Mouse (Mus musculus) left cerebral cortex, adult 2 months (tissue): Measurements from ENCODE around the gene Hus1. TPM values are rescaled to one million over a fixed set of nuclear protein-coding genes. Genes with fewer than 3 reads are reported as not detected.

ENCODE experiments used
- DNase-seq, 2 experiments: peaks; one replicate each; pipeline ENCODE4 v3.0.0; 2021 to 2022; ENCODE audit warnings: low spot score in 2 of 2, mixed read lengths in 1 of 2; ENCODE audit errors: extremely low spot score in 1 of 2
- H3K27ac ChIP-seq: fragments of 200-600 bp; 2 replicates; pipeline ENCODE4 v1.8.1; 2022
- H3K4me3 ChIP-seq: fragments of 200-600 bp; 2 replicates; pipeline ENCODE4 v1.8.1; 2022
- CTCF ChIP-seq: fragments of 200-600 bp; IDR thresholded peaks from 2 replicates; pipeline ENCODE4 v1.8.1; 2022; ENCODE audit warnings: antibody characterized with exemption, mild to moderate bottlenecking, moderate library complexity
- intact Hi-C: fragments of 180-260 bp; cut with DNase I; formaldehyde crosslinking; loops from one replicate; pipeline ENCODE4 v1.15.1; 2025
- total RNA-seq, 2 experiments: library from RNA; stranded (reverse); gene quantifications; 2 replicates each; pipeline ENCODE4 v1.2.3; 2021

Hus1 gene
- total RNA-seq, 2 experiments from 2014 or later = 11.5 to 13.0 TPM

DNA sequence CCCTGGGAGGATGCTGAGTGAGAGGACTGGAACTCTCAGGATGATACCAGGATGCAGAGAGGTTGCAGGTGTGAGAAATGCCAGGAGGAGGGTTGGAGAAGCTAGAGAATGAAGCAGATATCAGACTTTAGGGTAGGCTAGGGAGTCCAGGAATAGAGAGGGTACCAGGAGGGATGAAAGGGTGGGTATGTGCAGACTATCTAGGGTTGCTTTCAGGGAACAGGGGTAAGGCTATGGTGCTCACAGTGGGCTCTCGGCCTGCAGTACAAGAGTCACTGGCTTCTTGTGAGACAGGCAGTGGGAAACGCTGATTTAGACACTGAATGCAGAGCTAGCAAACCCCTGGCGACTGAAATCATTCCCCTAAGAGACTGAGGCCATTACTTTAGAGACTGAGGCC lies 37.8 kb downstream of the Hus1 start, which contains the start of gene Pkd1l1:
Gene Pkd1l1, minus strand, starts transcription at position 101 of the 400 bp plus-strand sequence.
- no peak for TF ChIP-seq CTCF
- DNase-seq = no peak
- no peak within 1 kb of the TSS for H3K27ac ChIP-seq
- intact Hi-C loops = no loop called here
- H3K4me3 ChIP-seq = no peak within 1 kb of the TSS

DNA sequence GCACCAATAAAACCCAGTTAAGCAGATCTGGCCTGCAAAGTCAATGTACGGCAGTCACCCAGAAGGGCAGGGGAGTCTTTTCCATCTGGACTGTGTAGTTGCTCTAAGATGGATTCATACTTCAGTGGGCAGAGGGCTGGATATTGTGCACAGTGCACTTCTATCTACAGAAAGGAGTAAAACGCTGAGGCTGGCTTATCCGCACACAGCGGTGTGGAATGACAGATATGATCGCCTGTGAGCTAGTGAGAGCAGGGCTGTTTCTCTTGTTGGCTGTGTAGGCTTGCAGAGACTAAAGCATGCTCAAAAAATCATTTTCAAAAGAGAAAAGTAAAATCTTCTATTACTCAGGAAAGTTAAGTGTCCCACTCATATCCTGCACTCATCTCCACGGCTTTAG lies 38.9 kb downstream of the Hus1 start:
- intact Hi-C loops = no loop called here
- Histone ChIP-seq H3K27ac (no peak overlapping the region), H3K4me3 (no peak overlapping the region)
- no peak for DNase-seq
- no peak for TF ChIP-seq CTCF

DNA sequence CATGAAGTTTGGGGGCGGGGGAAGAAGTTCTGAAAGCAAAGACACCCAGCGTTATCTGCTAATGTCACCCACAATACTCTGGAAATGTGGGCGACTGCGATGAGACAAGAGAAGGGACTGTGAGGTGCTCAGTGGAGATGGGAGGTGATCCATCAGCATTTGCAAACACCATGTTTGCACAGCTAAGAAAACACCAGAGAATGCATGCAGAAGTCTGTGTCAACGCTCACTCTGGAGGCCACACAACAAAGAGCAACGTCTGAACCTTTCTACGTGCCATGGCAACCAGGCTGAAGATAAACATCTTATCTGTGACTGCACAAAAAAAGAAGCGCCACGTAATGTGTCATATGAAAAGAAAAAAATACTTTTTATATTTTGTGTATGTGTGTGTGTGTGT lies 40.5 kb downstream of the Hus1 start:
- no peak overlapping the region for H3K27ac ChIP-seq
- no peak for DNase-seq
- TF ChIP-seq CTCF = no peak
- no peak overlapping the region for H3K4me3 ChIP-seq
- intact Hi-C loops = no loop called here

DNA sequence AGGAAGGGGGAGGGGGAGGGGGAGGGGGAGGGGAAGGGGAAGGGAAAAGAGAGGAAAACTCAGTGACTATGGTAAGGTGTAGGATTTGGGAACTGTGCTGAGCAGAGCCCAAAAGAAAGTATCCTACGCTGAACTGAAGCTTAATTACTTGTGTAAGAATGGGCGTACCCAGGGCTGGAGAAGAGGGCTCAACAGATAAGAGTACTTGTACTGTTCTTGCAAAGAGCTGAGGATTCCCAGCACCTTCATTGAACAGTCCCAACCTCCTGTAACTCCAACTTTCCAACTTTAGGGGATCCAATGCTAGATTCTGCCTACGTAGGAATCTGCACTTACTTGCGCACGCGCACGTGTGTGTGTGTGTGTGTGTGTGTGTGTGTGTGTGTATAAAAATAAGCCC lies 42.9 kb downstream of the Hus1 start:
- no peak for TF ChIP-seq CTCF
- DNase-seq = no peak
- no peak overlapping the region for H3K4me3 ChIP-seq
- no peak overlapping the region for H3K27ac ChIP-seq
- intact Hi-C loops = no loop called here

DNA sequence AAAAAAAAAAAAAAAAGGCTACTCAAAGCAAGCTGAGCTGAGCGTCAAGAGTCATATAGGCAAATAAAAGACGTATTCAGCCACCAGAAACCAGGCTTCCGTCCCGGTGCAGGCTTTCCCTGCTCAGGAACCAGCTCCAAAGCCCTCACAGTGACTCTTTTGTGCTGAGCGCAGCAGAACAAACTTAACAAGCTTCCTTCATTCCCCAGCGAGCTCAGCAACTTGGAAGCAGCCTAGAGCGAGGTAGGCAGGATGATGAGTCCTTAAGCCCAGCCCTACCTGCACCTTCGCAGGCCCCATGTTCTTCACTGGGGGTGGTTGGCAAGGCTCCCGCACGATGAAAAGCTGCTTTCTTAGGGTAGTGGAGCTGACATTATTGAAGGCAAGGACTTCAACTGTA lies 52.4 kb downstream of the Hus1 start:
- DNase-seq = peak; percentile 15 to 31
- Histone ChIP-seq H3K27ac (no peak overlapping the region; the same call in 1 of the 2 replicates), H3K4me3 (no peak overlapping the region)
- intact Hi-C loops = loop anchor here (5.0 kb wide), 1 partner anchor 291 kb away; no protein-coding TSS in a partner anchor
- TF ChIP-seq CTCF = no peak

DNA sequence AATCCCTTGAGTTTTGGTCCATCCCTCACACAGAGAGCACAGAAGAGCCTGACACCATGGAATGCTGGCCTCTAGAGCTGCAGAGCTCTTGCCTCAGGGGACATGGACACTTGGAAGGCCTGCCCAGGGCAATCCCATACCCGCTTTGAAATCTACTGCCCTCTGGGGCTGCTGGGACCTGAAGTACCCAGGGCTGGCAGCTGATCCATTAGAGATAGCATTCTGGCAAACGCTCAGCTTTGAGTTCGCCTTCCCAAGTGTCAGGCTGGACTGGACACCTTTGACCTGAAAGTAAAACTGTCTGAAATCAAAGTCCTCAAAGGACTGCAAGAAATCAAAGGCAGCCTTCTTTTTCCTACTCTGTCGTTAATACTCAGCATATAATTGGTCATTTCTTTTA lies 52.9 kb downstream of the Hus1 start:
- intact Hi-C loops = loop anchor here (5.0 kb wide), 1 partner anchor 291 kb away; no protein-coding TSS in a partner anchor
- Histone ChIP-seq H3K27ac (peak overlapping the region; percentile 61; the same call in 1 of the 2 replicates), H3K4me3 (no peak overlapping the region)
- DNase-seq = no peak
- no peak for TF ChIP-seq CTCF

DNA sequence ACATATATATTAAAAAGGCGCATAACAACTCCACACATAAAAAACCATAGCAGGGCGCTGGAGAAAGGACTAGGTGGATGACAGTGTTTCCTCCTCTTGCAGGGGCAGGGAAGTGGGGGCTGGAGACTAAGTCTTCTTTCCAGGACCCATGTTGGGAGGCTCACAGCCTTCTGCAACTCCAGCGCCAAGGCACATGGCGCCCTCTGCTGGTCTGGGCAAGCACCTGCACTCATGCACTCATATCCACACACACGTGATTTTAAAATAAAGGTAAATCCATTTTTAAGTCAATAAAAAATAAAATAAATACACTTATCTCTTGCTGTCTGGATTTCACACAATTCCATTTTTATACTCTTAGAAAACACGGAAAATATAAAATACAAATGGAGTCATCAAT lies 54.0 kb downstream of the Hus1 start:
- intact Hi-C loops = loop anchor here (5.0 kb wide), 1 partner anchor 290 kb away; no protein-coding TSS in a partner anchor
- H3K27ac ChIP-seq = no peak overlapping the region
- DNase-seq = no peak
- TF ChIP-seq CTCF = peak; percentile 51
- no peak overlapping the region for H3K4me3 ChIP-seq

DNA sequence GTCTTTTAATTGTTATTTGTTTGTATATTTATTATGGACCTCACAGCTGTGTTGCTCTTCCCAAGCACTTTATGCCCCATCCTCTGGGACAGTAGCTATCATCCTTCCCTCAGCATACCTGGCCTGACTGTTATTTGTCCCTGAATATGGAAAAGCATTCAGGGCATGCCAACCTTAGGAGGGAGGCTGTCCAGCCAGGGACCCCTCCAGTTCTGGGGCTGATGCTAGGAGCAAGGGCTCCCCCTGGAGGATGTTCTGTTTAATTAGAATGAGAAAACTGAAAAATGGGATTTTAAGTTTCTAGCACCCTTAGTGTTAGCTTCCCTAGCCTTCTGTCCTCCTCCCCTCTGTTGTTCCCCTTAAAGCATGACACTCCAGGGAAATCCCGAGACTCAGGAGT lies 55.3 kb downstream of the Hus1 start:
- peak; percentile 65 for TF ChIP-seq CTCF
- DNase-seq = peak; percentile 14 to 31
- H3K27ac ChIP-seq = no peak overlapping the region
- H3K4me3 ChIP-seq = no peak overlapping the region
- intact Hi-C loops = loop anchor here (1.0 to 5.0 kb wide), 3 partner anchors 288 to 531 kb away; no protein-coding TSS in a partner anchor

DNA sequence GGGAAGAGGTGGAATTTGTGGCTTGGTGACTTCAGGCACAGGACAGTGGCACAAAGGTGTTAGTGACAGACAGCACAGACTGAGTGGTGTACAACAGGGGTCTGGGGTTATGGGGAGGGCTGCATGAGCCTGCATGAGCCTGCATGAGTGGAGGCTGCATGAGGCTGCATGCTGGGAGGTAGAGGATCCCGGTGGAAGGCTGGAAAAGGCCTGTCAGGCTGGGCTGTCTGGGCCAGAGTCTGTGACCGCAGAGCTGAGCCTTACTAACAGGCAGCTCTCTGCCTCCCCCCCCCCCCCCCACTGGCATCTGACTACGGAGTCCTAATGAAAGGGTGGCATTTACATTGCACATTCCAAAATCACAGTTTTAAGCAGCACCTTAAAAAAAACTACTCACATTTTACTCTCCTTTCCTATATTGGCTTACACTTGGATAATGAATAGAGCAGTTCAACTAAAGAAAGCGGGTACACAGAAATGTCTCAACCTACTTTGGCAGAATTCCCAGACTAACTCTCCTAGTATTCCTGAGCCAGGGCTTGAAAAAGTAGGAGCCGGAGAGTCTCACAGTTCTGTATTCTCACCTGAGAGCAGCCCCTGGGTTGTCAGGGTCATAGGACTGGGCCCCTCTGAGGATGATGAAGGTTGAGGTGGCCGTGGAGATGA lies 61.1 kb downstream of the Hus1 start:
- intact Hi-C loops = loop anchor here (5.0 kb wide), 1 partner anchor 88 kb away; no protein-coding TSS in a partner anchor
- DNase-seq = no peak
- TF ChIP-seq CTCF = no peak
- no peak overlapping the region for H3K4me3 ChIP-seq
- H3K27ac ChIP-seq = no peak overlapping the region

DNA sequence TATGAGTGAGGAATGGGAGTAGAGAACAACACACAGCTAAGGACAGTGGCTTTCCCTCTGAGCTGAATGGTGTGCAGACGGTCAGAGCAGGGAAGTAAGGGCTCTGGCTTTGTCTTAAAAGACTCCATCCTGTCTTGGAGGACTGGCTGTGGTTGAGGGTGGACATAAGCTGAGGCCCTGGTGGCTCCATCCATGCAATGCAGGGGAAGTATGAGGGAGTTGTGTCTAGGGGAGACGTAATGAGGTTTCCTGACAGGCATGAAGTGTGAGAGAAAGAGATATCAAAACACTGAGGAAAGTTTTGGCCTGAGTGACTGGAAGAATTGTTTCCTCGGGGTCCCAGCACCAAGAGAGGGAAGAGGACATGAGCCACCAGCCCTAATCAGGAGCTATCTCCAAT lies 62.1 kb downstream of the Hus1 start:
- H3K27ac ChIP-seq = no peak overlapping the region
- no peak for TF ChIP-seq CTCF
- H3K4me3 ChIP-seq = no peak overlapping the region
- DNase-seq = no peak
- intact Hi-C loops = no loop called here

DNA sequence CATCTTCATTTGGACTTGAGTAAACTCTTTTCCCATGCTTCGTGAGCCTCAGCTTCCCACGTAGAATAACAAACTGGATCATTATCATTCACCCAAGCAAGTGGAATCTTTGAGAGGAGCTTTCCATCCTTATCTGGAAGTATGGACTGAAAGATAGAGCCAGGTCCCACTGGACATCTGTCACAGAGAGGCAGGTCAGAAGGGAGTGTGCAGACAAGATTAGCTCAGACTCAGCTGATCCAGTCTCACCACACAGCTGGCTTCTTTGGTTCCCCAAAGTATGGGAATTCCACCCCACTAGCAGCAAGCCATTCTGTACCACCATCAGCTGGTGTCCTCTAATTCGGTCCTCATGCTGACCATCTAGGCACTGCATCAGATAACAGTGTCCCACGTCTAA lies 66.9 kb downstream of the Hus1 start:
- no peak for TF ChIP-seq CTCF
- intact Hi-C loops = no loop called here
- Histone ChIP-seq H3K4me3 (no peak overlapping the region), H3K27ac (no peak overlapping the region)
- no peak for DNase-seq

Other genes starting within 250 kb of the Hus1 start
- under 1 TPM in 1 of 2 experiments, not detected in 1; 0.07 TPM for gene Pkd1l1, start 37.9 kb downstream of the Hus1 start, total RNA-seq
- gene Gm11992, start 37.4 kb upstream of the Hus1 start, total RNA-seq = under 1 TPM; 0.36 to 0.51 TPM
- under 1 TPM in 1 of 2 experiments, not detected in 1; 0.28 TPM for gene Sun3, start 37.8 kb upstream of the Hus1 start, total RNA-seq
- gene Upp1, start 106.9 kb upstream of the Hus1 start, total RNA-seq = 1 to 10 TPM; 1.8 to 5.4 TPM
- under 1 TPM; 0.05 to 0.07 TPM for gene Abca13, start 180.8 kb upstream of the Hus1 start, total RNA-seq